ENCODE assay signal across 8 mouse cellular contexts in the genomic region with DNA sequence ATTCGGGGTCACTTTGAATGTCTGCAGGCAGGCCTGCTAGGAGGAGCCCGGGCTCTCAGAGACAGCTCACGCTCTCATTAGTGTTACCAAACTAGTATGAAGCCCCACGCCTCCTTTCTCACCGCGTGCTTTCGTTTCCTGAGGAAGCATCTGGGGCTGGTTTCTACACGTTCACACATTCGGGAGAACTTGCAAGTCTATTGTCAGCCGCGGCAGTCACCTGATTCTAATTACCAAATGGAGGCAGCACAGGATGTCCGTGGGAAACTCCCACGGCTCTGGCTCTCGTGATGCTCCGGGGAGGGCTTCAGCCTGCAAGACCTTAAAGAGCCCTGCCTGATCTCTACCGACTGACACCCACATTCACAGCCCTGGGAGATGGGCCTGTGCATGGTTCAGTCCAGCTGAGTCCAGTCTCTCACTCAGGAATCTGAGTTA. TPM values are rescaled to one million over a fixed set of nuclear protein-coding genes. Genes with fewer than 3 reads are reported as not detected.
DNase-seq lines count a peak whose midpoint lies in the region; ATAC-seq and TF ChIP-seq lines count a peak whose summit lies in the region.

No protein-coding gene starts in this region.

- peak; percentile 96 for DNase-seq in 416B (ENCODE audit: low read depth)
- peak; percentile 74 for DNase-seq in adrenal gland, adult 8-10 months

- peaks cover 18% of the 10 kb centered on the region for H3K79me2 ChIP-seq in myocyte (ENCODE audit: control insufficient read depth, insufficient read depth)

- no peaks in the 10 kb centered on the region for H3K9me3 ChIP-seq in heart, embryonic 12.5 days (replicated peaks)
- no peaks in the 10 kb centered on the region for H3K9me3 ChIP-seq in kidney, embryonic 16.5 days (ENCODE audit: low read length)
- H3K9me3 ChIP-seq in liver, embryonic 12.5 days (replicated peaks) = no peaks in the 10 kb centered on the region
- H3K9me3 ChIP-seq in stomach, embryonic 15.5 days = no peaks in the 10 kb centered on the region

- H3ac ChIP-seq in myocyte (ENCODE audit: control insufficient read depth, insufficient read length) = no peak overlapping the region

- WGBS in heart, embryonic 12.5 days = 2% methylated on average over 16 of the region's 16 CpGs
- WGBS in kidney, embryonic 16.5 days = 2% methylated on average over 16 of the region's 16 CpGs
- WGBS in liver, embryonic 12.5 days (ENCODE audit: insufficient replicate concordance) = 2% methylated on average over 16 of the region's 16 CpGs
- WGBS in stomach, embryonic 15.5 days = 2% methylated on average over 16 of the region's 16 CpGs

- TF ChIP-seq POLR2A in myocyte (IDR thresholded peaks at IDR 0.05; ENCODE audit: insufficient read length, low read depth) = no peak

- peaks cover 34% of the 10 kb centered on the region for H3K4me1 ChIP-seq in heart, embryonic 12.5 days (replicated peaks)
- peaks cover 43% of the 10 kb centered on the region for H3K4me1 ChIP-seq in kidney, embryonic 16.5 days (ENCODE audit: insufficient read depth, low read length)
- peaks cover 43% of the 10 kb centered on the region for H3K4me1 ChIP-seq in liver, embryonic 12.5 days
- H3K4me1 ChIP-seq in stomach, embryonic 15.5 days = peaks cover 29% of the 10 kb centered on the region

- no peaks in the 10 kb centered on the region for H3K27me3 ChIP-seq in heart, embryonic 12.5 days (replicated peaks)
- no peaks in the 10 kb centered on the region for H3K27me3 ChIP-seq in kidney, embryonic 16.5 days (ENCODE audit: insufficient read depth, low read length)
- H3K27me3 ChIP-seq in liver, embryonic 12.5 days (replicated peaks) = 0 out of 2 replicates have a peak, but pooled peaks cover 3% of the 10 kb centered on the region
- no peaks in the 10 kb centered on the region for H3K27me3 ChIP-seq in myocyte (ENCODE audit: control insufficient read depth, insufficient read depth, insufficient read length)
- H3K27me3 ChIP-seq in stomach, embryonic 15.5 days (replicated peaks) = no peaks in the 10 kb centered on the region

- peak overlapping the region; percentile 68 for H3K4me2 ChIP-seq in heart, embryonic 12.5 days
- peak overlapping the region; percentile 52 for H3K4me2 ChIP-seq in kidney, embryonic 16.5 days (replicated peaks; ENCODE audit: low read depth, low read length)
- peak overlapping the region; percentile 78 for H3K4me2 ChIP-seq in liver, embryonic 12.5 days
- peak overlapping the region; percentile 84 for H3K4me2 ChIP-seq in myocyte (ENCODE audit: low read depth)
- H3K4me2 ChIP-seq in stomach, embryonic 15.5 days = peak overlapping the region; percentile 51

- ATAC-seq in erythroid progenitor cell, adult 5-6 weeks (replicated peaks; ENCODE audit: low FRiP score, poor library complexity, severe bottlenecking) = peak; percentile 8; the same call in 1 of the 2 replicates
- peak; percentile 39 for ATAC-seq in heart, embryonic 12.5 days (ENCODE audit: insufficient number of reproducible peaks, low FRiP score)
- peak; percentile 10; the same call in 1 of the 2 replicates for ATAC-seq in kidney, embryonic 16.5 days (ENCODE audit: low FRiP score, low TSS enrichment)
- peak; percentile 17; the same call in 1 of the 2 replicates for ATAC-seq in liver, embryonic 12.5 days
- ATAC-seq in stomach, embryonic 15.5 days (ENCODE audit: insufficient read depth, low FRiP score, low read depth) = no peak

- peak overlapping the region; percentile 35 for H3K4me3 ChIP-seq in heart, embryonic 12.5 days
- H3K4me3 ChIP-seq in kidney, embryonic 16.5 days (ENCODE audit: low read length) = peak overlapping the region; percentile 31
- peak overlapping the region; percentile 50 for H3K4me3 ChIP-seq in liver, embryonic 12.5 days
- peak overlapping the region; percentile 21 for H3K4me3 ChIP-seq in myocyte
- H3K4me3 ChIP-seq in stomach, embryonic 15.5 days (replicated peaks) = peak overlapping the region; percentile 21

- H3K27ac ChIP-seq in heart, embryonic 12.5 days (ENCODE audit: poor library complexity, severe bottlenecking) = peak overlapping the region; percentile 98
- peak overlapping the region; percentile 100 for H3K27ac ChIP-seq in kidney, embryonic 16.5 days (ENCODE audit: low read length)
- H3K27ac ChIP-seq in liver, embryonic 12.5 days = peak overlapping the region; percentile 96
- H3K27ac ChIP-seq in stomach, embryonic 15.5 days = peak overlapping the region; percentile 98

- H3K36me3 ChIP-seq in heart, embryonic 12.5 days = peaks cover 11% of the 10 kb centered on the region
- H3K36me3 ChIP-seq in kidney, embryonic 16.5 days (ENCODE audit: insufficient read depth, low read length) = peaks cover 9% of the 10 kb centered on the region
- H3K36me3 ChIP-seq in liver, embryonic 12.5 days = peaks cover 13% of the 10 kb centered on the region
- peaks cover 15% of the 10 kb centered on the region for H3K36me3 ChIP-seq in myocyte (ENCODE audit: control insufficient read depth, insufficient read depth)
- H3K36me3 ChIP-seq in stomach, embryonic 15.5 days = 0 out of 2 replicates have a peak, but pooled peaks cover 3% of the 10 kb centered on the region

- peak overlapping the region; percentile 57 for H3K9ac ChIP-seq in heart, embryonic 12.5 days
- peak overlapping the region; percentile 59 for H3K9ac ChIP-seq in kidney, embryonic 16.5 days (replicated peaks; ENCODE audit: low read length)
- peak overlapping the region; percentile 67 for H3K9ac ChIP-seq in liver, embryonic 12.5 days
- no peak overlapping the region for H3K9ac ChIP-seq in stomach, embryonic 15.5 days

TF ChIP-seq in myocyte, 11 proteins besides CTCF, POLR2A, EP300 and RAD21:
- TF ChIP-seq POLR2AphosphoS2 (IDR thresholded peaks at IDR 0.05; ENCODE audit: insufficient read length, low read depth) (no peak), MYOD1 (IDR thresholded peaks at IDR 0.05; ENCODE audit: control insufficient read depth in 1 of 3, insufficient read length in 2 of 3, low read depth in 2 of 3) (no peak), E2F4 (IDR thresholded peaks at IDR 0.05; ENCODE audit: insufficient read depth) (no peak), TCF12 (IDR thresholded peaks at IDR 0.05; ENCODE audit: insufficient read depth, poor library complexity, severe bottlenecking) (no peak), REST (IDR thresholded peaks at IDR 0.05; ENCODE audit: insufficient read depth, insufficient read length) (no peak)

RNA-seq across cellular contexts. Expression of a gene that starts 3.0 kb away (rescaled TPM):
- total RNA-seq in adrenal gland, adult 8-10 months (2022) = 100 to 1,000 TPM; 106 to 163 (median 148) TPM
- total RNA-seq in erythroid progenitor cell, adult 5-6 weeks (2015; ENCODE audit: low replicate concordance) = 245 and 298 TPM in 2 replicates
- 215 and 282 TPM in 2 replicates for total RNA-seq in erythroid progenitor cell, adult 5-6 weeks (2017; ENCODE audit: low replicate concordance)
- polyA plus RNA-seq in heart, embryonic 12.5 days (2016; fragmentation: Nextera tagmentation; extraction: Ambion mirVana) = 124 and 131 TPM in 2 replicates
- 211 and 212 TPM in 2 replicates for polyA plus RNA-seq in kidney, embryonic 16.5 days (2015; fragmentation: Nextera tagmentation; extraction: Ambion mirVana)
- polyA plus RNA-seq in liver, embryonic 12.5 days (2016; fragmentation: Nextera tagmentation; extraction: Ambion mirVana) = 91.1 and 98.9 TPM in 2 replicates
- 45.2 TPM for polyA plus RNA-seq in myocyte (2012; fragmentation: generic; extraction: Trizol)
- 172 and 178 TPM in 2 replicates for polyA plus RNA-seq in stomach, embryonic 15.5 days (2015; fragmentation: Nextera tagmentation; extraction: Ambion mirVana)

RNA-seq across cellular contexts. Expression of a gene that starts 18.6 kb away (rescaled TPM):
- 1 to 10 TPM; 2.2 to 3.6 (median 2.8) TPM for total RNA-seq in adrenal gland, adult 8-10 months (2022)
- total RNA-seq in erythroid progenitor cell, adult 5-6 weeks (2015; ENCODE audit: low replicate concordance) = 4.3 and 5.0 TPM in 2 replicates
- total RNA-seq in erythroid progenitor cell, adult 5-6 weeks (2017; ENCODE audit: low replicate concordance) = 1.7 and 3.4 TPM in 2 replicates
- polyA plus RNA-seq in heart, embryonic 12.5 days (2016; fragmentation: Nextera tagmentation; extraction: Ambion mirVana) = 0.46 and 0.70 TPM in 2 replicates
- 1.0 and 1.1 TPM in 2 replicates for polyA plus RNA-seq in kidney, embryonic 16.5 days (2015; fragmentation: Nextera tagmentation; extraction: Ambion mirVana)
- polyA plus RNA-seq in liver, embryonic 12.5 days (2016; fragmentation: Nextera tagmentation; extraction: Ambion mirVana) = 3.9 and 4.3 TPM in 2 replicates
- not detected for polyA plus RNA-seq in myocyte (2012; fragmentation: generic; extraction: Trizol)
- polyA plus RNA-seq in stomach, embryonic 15.5 days (2015; fragmentation: Nextera tagmentation; extraction: Ambion mirVana) = 0.71 and 0.90 TPM in 2 replicates

RNA-seq across cellular contexts. Expression of a gene that starts 21.1 kb away (rescaled TPM):
- 100 to 1,000 TPM in 2 of 4 experiments, 10 to 100 TPM in 2; 93.3 to 127 (median 104) TPM for total RNA-seq in adrenal gland, adult 8-10 months (2022)
- 410 and 552 TPM in 2 replicates for total RNA-seq in erythroid progenitor cell, adult 5-6 weeks (2015; ENCODE audit: low replicate concordance)
- total RNA-seq in erythroid progenitor cell, adult 5-6 weeks (2017; ENCODE audit: low replicate concordance) = 431 and 814 TPM in 2 replicates
- polyA plus RNA-seq in heart, embryonic 12.5 days (2016; fragmentation: Nextera tagmentation; extraction: Ambion mirVana) = 178 and 189 TPM in 2 replicates
- 242 and 253 TPM in 2 replicates for polyA plus RNA-seq in kidney, embryonic 16.5 days (2015; fragmentation: Nextera tagmentation; extraction: Ambion mirVana)
- polyA plus RNA-seq in liver, embryonic 12.5 days (2016; fragmentation: Nextera tagmentation; extraction: Ambion mirVana) = 157 TPM in 2 replicates
- 22.3 TPM for polyA plus RNA-seq in myocyte (2012; fragmentation: generic; extraction: Trizol)
- 204 and 211 TPM in 2 replicates for polyA plus RNA-seq in stomach, embryonic 15.5 days (2015; fragmentation: Nextera tagmentation; extraction: Ambion mirVana)

RNA-seq across cellular contexts. Expression of a gene that starts 43.9 kb away (rescaled TPM):
- total RNA-seq in adrenal gland, adult 8-10 months (2022) = 100 to 1,000 TPM in 3 of 4 experiments, 10 to 100 TPM in 1; 83.5 to 119 (median 106) TPM
- 23.1 and 45.3 TPM in 2 replicates for total RNA-seq in erythroid progenitor cell, adult 5-6 weeks (2015; ENCODE audit: low replicate concordance)
- total RNA-seq in erythroid progenitor cell, adult 5-6 weeks (2017; ENCODE audit: low replicate concordance) = 38.9 and 50.2 TPM in 2 replicates
- 36.4 and 41.7 TPM in 2 replicates for polyA plus RNA-seq in heart, embryonic 12.5 days (2016; fragmentation: Nextera tagmentation; extraction: Ambion mirVana)
- 89.1 and 89.4 TPM in 2 replicates for polyA plus RNA-seq in kidney, embryonic 16.5 days (2015; fragmentation: Nextera tagmentation; extraction: Ambion mirVana)
- polyA plus RNA-seq in liver, embryonic 12.5 days (2016; fragmentation: Nextera tagmentation; extraction: Ambion mirVana) = 22.2 and 23.8 TPM in 2 replicates
- 29.8 TPM for polyA plus RNA-seq in myocyte (2012; fragmentation: generic; extraction: Trizol)
- 93.2 and 96.3 TPM in 2 replicates for polyA plus RNA-seq in stomach, embryonic 15.5 days (2015; fragmentation: Nextera tagmentation; extraction: Ambion mirVana)
